Mouse (Mus musculus): ENCODE results near the gene Gm49450.

Gm49450 gene

DNA sequence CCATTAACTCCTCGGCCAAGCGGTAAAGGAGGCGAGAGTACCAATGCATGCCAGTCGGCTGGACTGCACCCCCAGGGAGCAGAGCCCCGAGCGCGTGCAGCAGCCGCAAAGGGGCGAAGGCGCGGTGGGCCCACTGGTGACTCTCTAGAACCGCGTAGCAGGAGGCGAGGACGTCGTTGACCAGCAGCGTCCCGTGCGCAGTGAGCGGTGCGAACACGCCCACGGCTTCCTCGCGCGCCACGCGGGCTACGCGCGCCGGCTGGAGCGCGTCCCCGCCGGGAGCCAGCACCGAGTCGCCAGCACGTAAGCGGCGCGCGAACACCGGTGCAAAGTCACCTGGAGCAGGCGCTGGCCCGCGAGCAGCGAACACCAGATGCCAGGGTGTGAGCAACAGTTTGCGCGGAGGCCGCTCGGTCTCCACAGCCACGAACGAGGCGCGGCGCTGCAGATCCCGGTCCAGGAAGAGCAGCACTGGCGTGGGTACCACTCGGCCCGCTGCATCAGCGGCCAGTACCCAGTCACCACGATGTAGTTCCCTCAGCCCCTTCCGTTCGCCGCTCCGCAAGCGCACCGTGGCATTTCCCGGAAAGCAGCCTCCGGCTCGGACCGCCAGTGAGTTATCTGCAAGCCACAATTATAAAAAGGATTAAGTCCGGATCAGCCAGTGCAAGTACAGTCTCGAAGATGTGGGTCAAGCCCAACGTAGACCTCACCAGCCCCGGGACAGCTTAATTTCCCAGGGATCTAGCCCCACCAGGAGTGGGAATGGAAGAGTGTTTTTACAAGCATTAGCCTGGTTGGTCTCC is 59.2 kb downstream of the Gm49450 start, which contains the start of gene Rhebl1:
Gene Rhebl1, minus strand, starts transcription at position 601 of the 806 bp plus-strand sequence.
- no peak for DNase-seq (ENCODE audit: extremely low read depth, low read depth)

DNA sequence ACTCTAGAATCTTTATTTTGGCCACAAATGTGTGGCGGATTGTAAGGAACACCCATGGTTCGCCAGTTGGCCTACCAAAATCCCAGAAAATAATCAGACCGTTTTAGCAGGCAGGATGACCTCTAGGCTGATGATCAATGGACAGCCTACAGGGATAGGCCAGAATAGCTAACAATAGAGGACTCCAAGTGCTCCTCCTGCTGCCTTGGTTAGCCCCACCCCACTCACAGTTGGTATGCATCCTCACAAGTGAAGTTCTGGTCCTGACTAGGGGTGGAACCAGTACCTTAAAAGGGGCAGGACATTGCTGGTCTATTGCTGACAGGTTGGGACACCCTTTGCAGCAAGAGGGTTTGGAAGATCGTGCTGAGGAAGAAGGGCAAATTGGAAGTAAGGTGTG is 60.3 kb downstream of the Gm49450 start:
- DNase-seq (ENCODE audit: extremely low read depth, low read depth): no peak

DNA sequence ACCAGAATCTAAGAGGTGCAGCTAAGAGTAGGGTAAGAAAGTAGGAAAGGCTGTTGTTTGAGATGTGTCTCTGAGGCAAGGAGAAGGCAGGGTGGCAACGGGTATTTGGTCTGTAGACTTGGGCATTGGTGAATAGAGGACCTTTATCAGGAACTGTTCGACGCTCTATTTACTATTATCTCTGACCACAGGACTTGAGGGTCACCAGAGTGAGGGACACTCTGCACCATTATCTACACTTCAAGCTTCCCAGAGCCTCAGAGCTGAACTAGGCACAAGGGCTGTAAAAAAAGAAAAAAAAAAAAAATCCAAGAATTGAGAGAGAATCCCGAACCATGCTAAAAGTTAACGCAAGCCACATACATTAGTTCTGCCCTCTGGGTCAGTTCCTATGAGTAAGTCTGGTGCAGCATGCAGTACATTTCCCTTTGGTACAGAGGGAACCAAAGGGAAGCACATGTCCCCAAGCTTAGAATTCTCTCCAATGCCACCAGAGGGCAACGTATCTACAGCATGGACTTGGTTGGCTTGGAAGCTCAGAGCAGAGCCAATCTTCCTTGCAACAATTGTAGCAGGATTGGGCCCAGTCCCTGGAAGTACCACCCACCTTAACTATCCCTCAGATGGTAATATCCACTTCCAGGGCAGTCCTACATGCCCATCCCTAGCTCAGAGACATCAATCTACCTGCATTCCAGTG is 61.3 kb downstream of the Gm49450 start:
- DNase-seq (ENCODE audit: extremely low read depth, low read depth): peak; percentile 76

DNA sequence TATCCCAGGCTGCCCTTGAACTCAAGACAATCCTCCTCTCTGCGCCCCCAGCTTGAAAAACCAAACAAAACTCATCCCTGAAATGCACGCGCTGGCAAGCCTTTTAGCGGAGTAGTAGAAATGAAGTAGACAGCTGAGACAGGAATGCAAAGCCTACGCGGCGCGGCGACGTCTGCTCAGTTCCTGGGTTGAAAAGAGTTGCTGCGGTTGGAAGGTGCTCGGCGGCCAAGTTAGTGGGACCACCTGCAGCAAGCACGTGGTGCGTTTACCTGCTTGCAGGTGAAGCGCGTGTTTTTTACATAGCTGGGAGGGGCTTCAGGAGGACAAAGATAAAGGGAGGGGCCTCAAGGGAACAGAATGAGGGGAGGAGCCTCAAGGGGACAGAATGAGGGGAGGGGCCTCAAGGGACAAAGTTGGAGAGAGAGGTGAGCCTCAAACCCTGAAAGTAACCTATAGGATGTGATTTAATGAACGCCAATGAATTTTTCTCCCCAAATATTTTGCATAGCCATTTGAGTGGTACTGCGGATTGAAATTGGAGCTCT is 62.1 kb downstream of the Gm49450 start:
- no peak for DNase-seq (ENCODE audit: extremely low read depth, low read depth)

GRCm38 (mm10) chr15:98887526-98887925 is 65.8 kb downstream of the Gm49450 start:
- no peak for DNase-seq (ENCODE audit: extremely low read depth, low read depth)

DNA sequence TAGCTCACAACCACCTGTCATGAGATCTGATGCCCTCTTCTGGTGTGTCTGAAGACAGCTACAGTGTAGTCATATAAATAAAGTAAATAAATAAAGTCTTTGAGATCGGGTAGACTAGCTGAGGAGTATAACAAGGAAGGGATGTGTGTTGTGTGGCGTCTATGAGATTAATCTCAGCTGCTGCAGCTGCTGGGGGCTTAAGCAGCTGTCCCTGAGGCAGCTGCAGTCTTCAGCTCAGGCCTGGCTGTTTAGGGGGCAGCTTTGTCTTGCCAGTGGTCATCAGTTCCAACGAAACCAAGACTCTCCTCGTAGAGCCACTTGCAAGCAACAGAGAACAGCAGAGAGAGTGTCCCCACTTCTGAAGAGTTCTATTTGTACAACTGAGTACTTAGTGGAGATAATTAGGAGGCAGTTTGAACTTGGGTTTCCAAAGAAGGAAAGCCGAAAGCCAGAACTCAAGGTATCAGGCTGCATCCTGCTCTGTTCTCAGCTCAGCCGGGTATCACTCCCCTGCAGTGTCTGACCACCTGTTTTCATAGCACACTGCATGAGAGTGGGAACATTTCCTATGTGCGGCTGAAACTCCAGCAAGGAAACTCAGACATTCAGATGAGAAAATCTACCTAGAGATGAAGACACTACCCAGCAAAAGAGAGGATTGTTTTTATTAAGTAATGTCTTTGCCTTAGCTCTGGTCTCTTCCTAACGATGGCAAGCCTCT is 66.5 kb downstream of the Gm49450 start:
- no peak for DNase-seq (ENCODE audit: extremely low read depth, low read depth)

DNA sequence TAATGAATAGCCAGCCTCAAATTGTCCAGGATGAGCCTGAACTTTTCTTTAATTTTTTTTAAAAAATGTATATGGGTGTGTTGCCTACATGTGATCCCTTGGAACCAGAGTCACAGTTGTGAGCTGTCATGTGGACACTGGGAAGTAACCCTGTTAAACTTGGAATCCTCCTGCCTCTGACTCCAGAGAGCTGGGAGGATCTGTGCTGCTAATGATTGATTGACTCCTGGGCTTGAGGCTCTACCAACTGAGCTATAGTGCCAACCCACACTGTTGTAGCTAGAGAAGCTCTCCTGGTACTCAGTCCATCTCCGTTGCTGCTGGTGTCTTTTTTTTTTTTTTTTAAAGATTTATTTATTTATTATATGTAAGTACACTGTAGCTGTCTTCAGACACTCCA is 69.2 kb downstream of the Gm49450 start:
- DNase-seq (ENCODE audit: extremely low read depth, low read depth): no peak

GRCm38 (mm10) chr15:98883661-98884060 is 69.7 kb downstream of the Gm49450 start:
- DNase-seq (ENCODE audit: extremely low read depth, low read depth): no peak
